Mouse (Mus musculus) erythroblast, adult 5-6 weeks (primary cell): ENCODE measurements around the gene Syne1. TPM values are rescaled to one million over a fixed set of nuclear protein-coding genes. Genes with fewer than 3 reads are reported as not detected.

Source experiments
- total RNA-seq, 2 experiments: library from RNA; stranded (forward) in 1 of 2; stranded (reverse) in 1 of 2; fragments of 150-400 nt in 1 of 2; fragments of 200-764, 138-1000 nt in 1 of 2; gene quantifications; 2 replicates each; pipeline versions ENCODE4 v1.2.3 to v1.2.4; 2015 to 2017; ENCODE audit warnings: low replicate concordance in 2 of 2

Syne1 gene
- total RNA-seq, 2 experiments from 2014 or later, result 49.9 to 50.5 TPM

Other genes with a start within 250 kb of the Syne1 start
- gene Myct1, start 42.3 kb upstream of the Syne1 start, total RNA-seq (2015; ENCODE audit: low replicate concordance), result 1.0 TPM in 1 of 2 replicates, not detected in the other
- gene Myct1, start 42.3 kb upstream of the Syne1 start, total RNA-seq (2017; ENCODE audit: low replicate concordance), result 0.09 TPM in 1 of 2 replicates, not detected in the other
- not detected in 2 replicates for gene Vip, start 87.7 kb upstream of the Syne1 start, total RNA-seq (2015; ENCODE audit: low replicate concordance)
- not detected in 2 replicates for gene Vip, start 87.7 kb upstream of the Syne1 start, total RNA-seq (2017; ENCODE audit: low replicate concordance)